Mouse (Mus musculus) left cerebral cortex, postnatal 4 days (tissue): ENCODE measurements around the gene Tubgcp3. TPM values are rescaled to one million over a fixed set of nuclear protein-coding genes. Genes with fewer than 3 reads are reported as not detected.
A peak's percentile ranks its signal among the peaks of the same experiment; 100 is the strongest.
"Not testable (repeated sequence)": the region's sequence is repeated elsewhere in the genome, so short reads cannot be mapped to it uniquely, and the experiment has no call there.

Experiments used
- DNase-seq: peaks from one replicate; pipeline ENCODE4 v3.0.0-alpha.2; 2022
- intact Hi-C: fragments of 180-260 bp; cut with DNase I; formaldehyde crosslinking; loops from one replicate; pipeline ENCODE4 v1.15.1; 2025
- total RNA-seq, 2 experiments: library from RNA; stranded (reverse); gene quantifications; 2 replicates each; pipeline ENCODE4 v1.2.3; 2021

The Tubgcp3 gene
- total RNA-seq, 2 experiments from 2014 or later: 33.9 to 37.2 TPM

GRCm38 (mm10) chr8:12644894-12645293, 27.2 kb downstream of the Tubgcp3 start:
- intact Hi-C loops: no loop called here
- no peak for DNase-seq

DNA sequence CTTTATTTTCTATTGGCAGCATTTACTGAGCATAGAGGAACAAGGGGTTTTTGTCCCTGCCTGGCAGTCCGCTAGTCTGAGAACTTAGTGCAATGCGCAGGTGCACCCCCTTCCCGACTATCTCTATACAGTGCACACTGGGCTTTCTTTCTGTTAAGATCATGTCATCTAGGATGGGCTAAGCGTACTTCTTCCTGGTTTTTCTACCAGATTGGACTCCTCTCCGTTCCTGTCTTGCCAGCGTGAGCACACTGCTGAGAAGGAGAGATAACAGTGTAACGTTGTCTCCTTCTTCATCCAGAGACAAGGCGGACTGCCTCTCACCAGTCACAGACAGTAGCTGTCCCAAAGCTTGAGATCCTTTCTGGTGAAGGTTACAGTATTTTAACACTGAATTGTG, 27.7 kb downstream of the Tubgcp3 start:
- intact Hi-C loops: no loop called here
- DNase-seq: no peak

GRCm38 (mm10) chr8:12641527-12641926, 30.5 kb downstream of the Tubgcp3 start:
- DNase-seq: no peak
- intact Hi-C loops: no loop called here

GRCm38 (mm10) chr8:12638446-12638845, 33.6 kb downstream of the Tubgcp3 start:
- no peak for DNase-seq
- intact Hi-C loops: no loop called here

- intact Hi-C loops: no loop called here
- DNase-seq: no peak
Observed at GRCm38 (mm10) chr8:12635366-12635765, 36.7 kb downstream of the Tubgcp3 start.

- intact Hi-C loops: loop anchor here (5.0 kb wide), 1 partner anchor 672 kb away; no protein-coding TSS in a partner anchor
- DNase-seq: peak; percentile 46
Observed at GRCm38 (mm10) chr8:12629079-12629478, 43.0 kb downstream of the Tubgcp3 start.

DNA sequence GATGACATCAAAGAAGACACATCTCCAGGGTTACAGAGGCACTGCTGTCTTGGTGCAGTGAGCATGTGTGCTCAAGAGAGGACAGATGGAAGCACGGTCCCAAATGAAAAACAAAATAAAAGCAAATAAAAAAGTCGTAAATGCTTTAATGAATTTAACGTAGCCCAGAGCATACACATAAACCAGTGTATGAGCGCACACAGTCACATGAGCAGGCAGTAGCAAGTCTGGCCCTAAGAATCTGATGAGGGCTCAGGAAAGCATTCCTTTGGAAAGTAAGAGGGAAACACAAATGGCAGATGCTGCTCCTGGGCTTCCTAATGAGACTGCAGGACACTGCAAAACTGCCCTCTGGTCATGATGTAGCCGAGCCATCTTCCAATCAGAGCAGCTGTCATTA, 46.2 kb downstream of the Tubgcp3 start:
- no peak for DNase-seq
- intact Hi-C loops: loop anchor here (5.0 kb wide), 1 partner anchor 669 kb away; no protein-coding TSS in a partner anchor

DNA sequence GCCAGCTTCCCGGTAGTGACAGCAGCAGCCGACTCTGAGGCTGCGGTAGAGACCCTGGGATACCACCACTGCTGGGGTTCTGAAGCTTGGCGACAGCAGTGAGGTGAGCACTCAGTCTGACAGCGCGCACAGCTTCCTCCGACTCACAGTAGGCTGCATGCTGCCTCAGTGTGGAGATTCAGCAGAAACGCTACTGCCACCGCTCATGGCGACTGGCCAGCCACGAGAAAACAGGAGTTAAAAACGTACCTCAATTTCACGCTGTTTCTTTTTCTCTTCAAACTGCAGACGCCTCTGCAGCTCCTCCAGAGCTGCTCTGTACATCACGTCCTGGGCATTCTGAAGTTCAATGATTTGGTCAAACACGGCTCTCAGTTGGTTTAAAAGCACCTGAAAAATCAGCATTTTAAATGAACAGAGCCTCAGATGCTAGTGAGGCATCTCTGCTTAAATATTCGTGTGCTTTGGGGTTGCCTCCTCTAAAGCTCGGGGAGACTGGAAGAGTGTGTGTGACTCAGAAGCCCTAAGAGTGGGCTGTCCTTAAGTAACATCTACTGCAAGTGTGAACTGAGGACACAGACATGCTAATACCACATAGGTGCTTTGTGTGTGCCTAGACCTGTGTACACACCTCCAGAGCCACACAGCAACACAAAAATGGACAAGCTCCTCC, 50.4 kb downstream of the Tubgcp3 start:
- DNase-seq: no peak
- intact Hi-C loops: no loop called here

DNA sequence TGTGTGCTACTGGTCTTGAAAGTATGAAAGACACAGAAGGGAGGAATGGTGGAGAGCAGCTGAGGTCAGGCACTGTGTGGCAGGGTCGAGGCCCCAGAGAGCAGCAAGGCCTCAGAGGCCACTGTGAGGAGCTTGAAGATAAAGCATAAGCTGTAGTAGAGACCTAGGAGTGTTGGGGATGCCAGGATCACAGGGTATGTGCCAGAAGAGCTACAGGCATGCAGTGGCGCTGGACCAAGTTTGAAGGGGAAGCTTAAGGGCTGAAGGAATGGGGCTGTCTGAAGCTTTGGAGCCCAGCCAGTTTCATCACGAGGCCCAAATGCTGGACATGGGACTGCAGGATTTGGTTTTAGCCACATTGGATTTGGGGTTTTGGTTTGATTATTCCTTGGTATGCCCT, 54.7 kb downstream of the Tubgcp3 start:
- intact Hi-C loops, DNase-seq: not testable (repeated sequence)

DNA sequence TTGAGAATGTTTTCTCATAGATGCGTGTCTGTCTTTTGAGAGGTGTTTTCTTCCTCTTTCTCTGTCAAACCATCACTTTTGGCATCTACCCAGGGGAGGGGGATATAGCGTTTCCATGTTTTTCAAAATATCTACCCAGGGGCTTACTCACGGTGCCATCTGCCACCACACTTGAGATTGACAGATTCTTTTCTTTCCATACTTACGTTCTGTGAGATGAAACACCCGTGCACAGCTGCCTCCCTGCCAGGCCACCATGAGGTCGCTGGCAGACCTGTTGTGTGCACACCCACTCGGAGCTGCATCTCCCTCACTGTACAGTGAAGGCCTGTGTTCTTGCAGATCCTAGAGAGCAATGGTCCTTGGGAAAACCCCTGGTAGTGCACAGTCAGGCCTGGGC, 58.8 kb downstream of the Tubgcp3 start:
- intact Hi-C loops: no loop called here
- DNase-seq: no peak

DNA sequence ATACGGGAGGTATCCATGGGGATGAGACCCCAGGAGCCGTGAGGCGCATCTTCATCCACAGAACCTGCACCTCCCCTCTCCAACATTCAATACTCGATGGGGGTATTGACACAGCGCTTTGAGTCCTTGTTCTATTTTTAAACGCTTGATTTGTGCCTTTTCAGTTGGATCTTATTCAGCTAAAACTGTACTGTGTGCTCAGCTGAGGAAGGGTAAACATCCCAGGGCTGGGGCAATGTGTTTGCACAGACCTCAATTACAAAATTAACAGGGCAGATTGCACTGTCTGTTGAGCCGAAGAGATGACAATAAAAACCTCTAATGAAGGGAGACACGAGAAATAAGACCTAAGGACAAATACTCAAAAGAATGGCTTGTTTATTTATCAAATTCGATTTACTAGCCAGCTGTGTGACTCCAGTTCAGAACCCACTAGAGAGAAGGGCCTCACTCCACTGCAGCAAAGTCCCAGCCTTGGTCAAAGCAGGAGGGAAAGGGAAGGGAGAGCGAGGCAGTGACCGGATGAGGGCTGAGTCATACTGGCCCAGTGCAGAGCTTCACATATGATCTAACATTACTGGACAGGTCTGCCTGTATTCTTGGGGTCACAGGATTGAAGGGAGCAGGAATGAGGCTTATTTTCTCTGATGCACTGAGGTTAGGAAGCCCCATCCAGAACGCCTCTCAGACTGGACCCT, 62.1 kb downstream of the Tubgcp3 start:
- intact Hi-C loops: no loop called here
- no peak for DNase-seq

- no peak for DNase-seq
- intact Hi-C loops: no loop called here
Observed at GRCm38 (mm10) chr8:12608810-12609209, 63.2 kb downstream of the Tubgcp3 start.

DNA sequence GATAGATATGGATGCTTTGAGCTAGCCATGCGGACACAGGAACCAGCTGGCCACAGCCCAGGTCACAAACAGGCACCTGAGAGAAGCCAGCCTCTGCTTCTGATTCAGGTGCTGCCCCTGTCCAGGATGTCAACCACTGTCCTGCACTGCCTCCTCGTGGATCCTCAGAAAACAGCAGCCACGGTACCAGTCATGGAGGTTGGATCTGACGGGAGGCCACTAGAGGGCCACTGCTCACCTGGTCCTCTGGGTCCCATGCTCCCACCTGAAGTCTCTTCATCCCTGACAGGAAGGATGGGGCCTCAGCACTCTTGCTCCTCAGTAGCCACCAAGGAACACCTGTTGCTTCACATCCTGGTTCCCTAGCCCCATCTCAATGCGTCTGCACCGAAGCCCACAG, 64.8 kb downstream of the Tubgcp3 start:
- intact Hi-C loops: no loop called here

GRCm38 (mm10) chr8:12583785-12584184, 88.3 kb downstream of the Tubgcp3 start:
- DNase-seq: no peak
- intact Hi-C loops: no loop called here

More for the DNA sequence above, 64.8 kb downstream of the Tubgcp3 start:
- peak; percentile 82 for DNase-seq

DNA sequence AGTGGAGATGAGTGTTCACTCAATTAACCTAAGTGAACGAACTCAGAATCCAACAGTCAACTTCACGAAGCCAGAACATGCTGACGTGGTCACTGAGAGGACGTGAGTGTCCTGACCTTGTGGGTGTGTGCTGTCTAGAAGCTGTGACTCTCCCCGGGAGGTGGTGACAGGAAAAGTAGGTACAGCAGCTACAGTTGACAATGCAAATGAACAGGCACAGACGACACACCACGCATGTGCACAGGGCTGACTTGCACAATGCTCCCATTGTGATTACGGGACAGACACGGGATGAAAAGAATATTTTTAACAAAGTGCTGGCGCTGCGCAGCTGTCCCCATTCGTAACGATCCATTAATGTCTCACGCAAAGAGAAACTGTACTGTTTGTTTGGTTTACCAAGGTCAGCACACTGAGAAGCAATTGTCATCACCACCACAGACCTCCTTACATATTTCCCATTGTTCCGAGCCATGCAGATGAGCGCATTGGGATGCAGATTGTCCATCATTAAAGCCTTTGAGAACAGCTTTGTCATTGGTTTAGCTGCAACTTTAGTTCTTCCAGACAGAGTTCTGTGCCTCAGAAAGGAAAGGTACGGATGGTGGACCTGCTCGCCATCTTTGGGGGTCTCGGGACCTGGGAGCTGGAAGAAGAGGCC, 92.6 kb downstream of the Tubgcp3 start:
- intact Hi-C loops, DNase-seq: not testable (repeated sequence)

GRCm38 (mm10) chr8:12576739-12577138, 95.3 kb downstream of the Tubgcp3 start:
- intact Hi-C loops: no loop called here

DNA sequence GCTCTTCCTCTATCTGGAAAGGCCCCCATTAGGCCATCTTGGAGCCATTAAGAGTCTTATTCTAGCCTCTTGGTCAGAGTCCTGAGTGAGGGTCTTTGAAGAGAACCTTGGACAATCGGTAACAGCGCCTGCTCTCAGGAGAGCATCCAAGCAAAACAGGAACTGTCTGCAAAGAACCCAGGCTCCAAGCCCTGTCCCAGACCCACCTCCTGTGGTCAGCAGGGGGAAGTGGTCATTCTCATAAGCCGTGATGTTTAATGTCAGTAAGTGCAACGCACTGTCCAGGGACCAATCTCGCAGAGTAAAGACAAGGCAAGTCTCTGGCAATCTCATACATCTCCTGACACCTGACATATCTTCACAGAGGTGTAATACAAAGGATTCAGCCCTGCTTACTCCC, 96.0 kb downstream of the Tubgcp3 start:
- intact Hi-C loops: no loop called here
- no peak for DNase-seq

More at GRCm38 (mm10) chr8:12576739-12577138, 95.3 kb downstream of the Tubgcp3 start:
- DNase-seq: no peak

DNA sequence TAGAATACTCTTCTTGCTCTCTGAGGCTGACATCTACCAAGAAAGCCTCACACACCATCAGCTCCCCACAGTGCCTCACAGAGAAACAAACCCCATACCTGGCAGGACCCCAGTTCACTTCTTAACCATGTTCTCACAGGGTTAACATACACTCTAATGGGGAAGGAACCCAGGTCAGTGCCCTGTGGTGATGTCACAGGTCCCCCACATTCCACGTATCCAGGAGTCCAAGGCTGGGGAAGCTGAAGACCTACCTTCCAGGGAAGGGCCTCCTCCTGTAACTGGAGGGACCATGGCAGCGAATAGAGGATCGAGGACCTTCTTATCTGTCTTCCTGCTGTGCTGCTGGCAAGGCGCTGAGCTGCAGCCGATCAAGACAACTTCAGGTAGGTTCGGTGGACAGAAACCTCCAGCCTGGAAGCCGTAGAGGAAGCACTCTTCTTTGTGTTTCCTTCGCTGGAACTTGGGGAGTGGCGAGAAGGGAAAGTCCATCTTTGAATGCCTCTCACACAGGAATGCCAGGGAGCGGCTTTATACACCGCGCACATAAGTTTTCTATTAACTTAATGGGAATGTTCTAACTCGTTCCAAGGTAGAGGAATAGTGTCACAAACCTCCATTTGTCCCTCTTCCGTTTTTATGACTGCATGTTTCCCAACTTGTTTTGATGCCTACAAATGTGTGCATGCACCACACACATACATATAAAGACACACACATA, 99.1 kb downstream of the Tubgcp3 start, which contains the start of gene Spaca7:
Spaca7 (plus strand) TSS at position 216 of the 721 bp plus-strand sequence.
- intact Hi-C loops: no loop called here
- DNase-seq: no peak

DNA sequence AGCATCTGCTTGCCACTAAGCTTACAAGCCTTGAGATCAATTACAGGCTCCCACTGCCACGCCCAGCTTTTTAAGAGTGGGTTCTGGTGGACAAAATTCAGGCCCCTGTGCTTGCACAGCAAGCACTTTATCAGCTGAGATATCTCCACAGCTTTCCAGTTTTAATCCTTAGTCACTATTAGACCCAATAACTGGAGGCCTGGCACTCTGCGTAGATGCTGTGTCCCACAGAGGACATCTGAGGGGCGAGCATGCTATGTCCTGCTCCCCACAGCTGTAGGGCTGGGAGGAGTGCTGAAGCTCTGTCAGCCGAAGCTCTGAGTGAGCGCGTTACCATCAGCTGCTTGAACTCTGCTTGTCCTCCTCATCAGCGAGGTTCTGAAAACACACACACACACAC, 105.5 kb downstream of the Tubgcp3 start:
- intact Hi-C loops: loop anchor here (2.0 kb wide), 1 partner anchor 608 kb away; no protein-coding TSS in a partner anchor
- DNase-seq: no peak

DNA sequence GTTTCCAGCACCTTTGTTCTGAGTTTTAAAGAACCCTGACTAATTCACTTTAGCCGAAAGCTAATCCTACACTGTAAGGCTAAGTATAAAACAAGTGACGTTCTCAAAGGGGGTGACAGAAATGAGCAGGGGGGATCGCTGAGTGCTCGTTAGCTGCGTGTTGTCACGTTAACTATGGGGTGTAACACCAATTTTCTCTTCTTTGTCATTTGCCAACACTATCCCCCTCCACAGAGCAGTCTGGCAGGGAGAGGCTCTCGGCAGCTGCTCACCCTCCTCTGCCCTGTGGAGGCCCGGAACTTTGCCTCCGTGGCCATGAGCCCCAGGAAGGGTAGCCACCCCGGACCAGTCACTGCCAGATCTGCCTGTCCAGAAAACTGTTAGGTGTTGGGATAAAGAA, 106.6 kb downstream of the Tubgcp3 start:
- intact Hi-C loops: loop anchor here (2.0 kb wide), 1 partner anchor 565 kb away; no protein-coding TSS in a partner anchor

DNA sequence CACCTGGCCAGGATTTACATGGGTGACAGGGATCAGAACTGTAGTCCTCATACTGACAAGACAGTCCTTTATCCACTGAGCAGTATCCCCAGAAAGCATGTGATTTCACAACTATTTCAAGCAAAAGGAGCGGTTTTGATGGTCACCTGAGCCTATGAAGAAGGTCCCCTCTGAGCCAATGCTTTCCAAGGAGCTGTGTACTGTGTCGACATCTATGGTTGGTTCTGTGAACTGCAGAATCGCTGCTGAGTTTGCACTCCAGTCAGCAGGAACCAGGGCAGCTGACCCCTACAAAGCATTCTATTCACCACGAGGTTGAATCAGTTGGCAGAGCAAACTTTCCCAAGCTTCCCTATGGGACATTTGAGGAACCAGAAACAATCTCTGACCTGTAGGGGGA, 107.7 kb downstream of the Tubgcp3 start:
- intact Hi-C loops: loop anchor here (2.0 to 5.0 kb wide), 2 partner anchors 172 to 564 kb away; no protein-coding TSS in a partner anchor
- DNase-seq: peak; percentile 53

More for the DNA sequence above, 106.6 kb downstream of the Tubgcp3 start:
- DNase-seq: no peak
